In the genomic region with DNA sequence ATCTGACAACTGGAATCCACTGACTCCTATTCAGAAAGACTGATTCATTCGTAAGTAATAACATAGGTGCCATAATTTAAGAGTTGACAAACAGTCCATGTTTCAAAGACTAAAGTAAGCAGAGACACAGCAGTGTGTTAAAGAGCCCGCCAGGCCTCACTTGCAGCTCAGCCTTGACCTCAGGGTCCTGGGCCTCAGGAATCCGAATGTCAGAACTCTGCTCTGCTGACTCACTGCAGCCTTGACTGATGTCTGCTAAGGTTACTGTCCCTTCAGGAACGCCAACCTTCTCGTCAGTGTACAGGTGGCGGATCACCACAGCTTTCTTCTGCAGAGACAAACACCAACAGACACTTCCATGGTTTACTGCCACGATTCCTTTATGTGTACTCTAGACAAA, we compare ENCODE assay signal across 27 mouse cellular contexts. TPM values are rescaled to one million over a fixed set of nuclear protein-coding genes. Genes with fewer than 3 reads are reported as not detected.
A peak's percentile ranks its signal among the peaks of the same experiment; 100 is the strongest.
DNase-seq lines count a peak whose midpoint lies in the region; ATAC-seq lines count a peak whose summit lies in the region.
"Had no signal": no experiment of that assay in that cellular context is flagged by ENCODE, and none has a peak within 500 bp of the region (broad histone marks: within the 10 kb centered on the region; RNA-seq: fewer than 3 reads in every experiment).

No protein-coding gene starts in this region.

- no peaks in the 10 kb centered on the region for H3K27me3 ChIP-seq in intestine, embryonic 15.5 days (replicated peaks)
- H3K27me3 ChIP-seq: CH12.LX; embryonic facial prominence, embryonic 13.5 days; embryonic facial prominence, embryonic 15.5 days; forebrain, embryonic 12.5 days; Patski had no signal

- H3K9ac ChIP-seq in intestine, embryonic 15.5 days = no peak overlapping the region
- H3K9ac ChIP-seq: embryonic facial prominence, embryonic 13.5 days; embryonic facial prominence, embryonic 15.5 days; forebrain, embryonic 12.5 days; forebrain, postnatal 0 days had no signal

- no peak overlapping the region for H3K27ac ChIP-seq in intestine, embryonic 15.5 days
- H3K27ac ChIP-seq: embryonic facial prominence, embryonic 13.5 days; embryonic facial prominence, embryonic 15.5 days; forebrain, embryonic 10.5 days; forebrain, embryonic 12.5 days had no signal

- no peaks in the 10 kb centered on the region for H3K9me3 ChIP-seq in intestine, embryonic 15.5 days
- H3K9me3 ChIP-seq: embryonic facial prominence, embryonic 13.5 days; embryonic facial prominence, embryonic 15.5 days; forebrain, embryonic 10.5 days; forebrain, embryonic 12.5 days; G1E had no signal

- no peaks in the 10 kb centered on the region for H3K4me1 ChIP-seq in intestine, embryonic 15.5 days (replicated peaks)
- H3K4me1 ChIP-seq: embryonic facial prominence, embryonic 13.5 days; embryonic facial prominence, embryonic 15.5 days; forebrain, embryonic 10.5 days; forebrain, embryonic 12.5 days had no signal

- peaks cover 19% of the 10 kb centered on the region; the same call in 1 of the 2 replicates for H3K36me3 ChIP-seq in intestine, embryonic 15.5 days

- 81% methylated on average over 7 of the region's 7 CpGs for WGBS in intestine, embryonic 15.5 days

- H3K4me3 ChIP-seq in intestine, embryonic 15.5 days (replicated peaks) = no peak overlapping the region
- H3K4me3 ChIP-seq: embryonic facial prominence, embryonic 13.5 days; embryonic facial prominence, embryonic 15.5 days; erythroblast, embryonic 14.5 days; forebrain, embryonic 10.5 days; forebrain, embryonic 12.5 days had no signal

- H3K4me2 ChIP-seq in intestine, embryonic 15.5 days (replicated peaks) = no peak overlapping the region
- H3K4me2 ChIP-seq: embryonic facial prominence, embryonic 13.5 days; embryonic facial prominence, embryonic 15.5 days; forebrain, embryonic 12.5 days had no signal

- peak; percentile 74 to 84 for DNase-seq in adrenal gland, adult (ENCODE audit: inconsistent age in 2 of 2, low spot score in 1 of 2)
- DNase-seq in adrenal gland, postnatal 4 days (ENCODE audit: low spot score in 2 of 2) = no peak
- peak; percentile 79 for DNase-seq in adrenal gland, adult 2 months
- DNase-seq in adrenal gland, postnatal 10 days = peak; percentile 46
- DNase-seq in adrenal gland, postnatal 25 days = peak; percentile 47
- no peak for DNase-seq in kidney, postnatal 10 days
- DNase-seq in right cerebral cortex, adult 2 months (ENCODE audit: low spot score in 2 of 2) = no peak
- DNase-seq: B cell, adult 2 months; cerebellum, adult 18-20 months; cerebellum, adult 8-10 months; cerebellum, adult 9-11 months; cerebellum, postnatal 14 days; cerebellum, postnatal 36 days; embryo, embryonic 11 days; forebrain, postnatal 0 days had no signal

- no peak for ATAC-seq in intestine, embryonic 15.5 days
- ATAC-seq: activated CD4-positive, CD25-positive, alpha-beta regulatory T cell, adult 4 months; CD4-positive, CD25-positive, alpha-beta regulatory T cell, adult 4 months; forebrain, embryonic 14.5 days; forebrain, postnatal 0 days; Patski had no signal

RNA-seq across cellular contexts. Expression of gene Cep44, which starts 10.1 kb away (rescaled TPM):
- 10 to 100 TPM; 38.1 to 45.4 TPM for total RNA-seq in adrenal gland, postnatal 4 days (2021)
- total RNA-seq in adrenal gland, adult 2 months (2021) = 10 to 100 TPM; 16.6 to 18.0 TPM
- polyA plus RNA-seq in adrenal gland, adult 2 months (2012; rRNA removed) = 3.0 and 4.3 TPM in 2 replicates
- 10 to 100 TPM; 19.5 to 26.7 TPM for total RNA-seq in adrenal gland, postnatal 10 days (2021)
- total RNA-seq in adrenal gland, postnatal 25 days (2021) = 29.4 and 32.2 TPM in 2 replicates
- 28.7 and 31.5 TPM in 2 replicates for polyA plus RNA-seq in intestine, embryonic 15.5 days (2015; fragmentation: Nextera tagmentation; extraction: Ambion mirVana)

RNA-seq across cellular contexts. Expression of gene Fbxo8, which starts 10.2 kb away (rescaled TPM):
- 10 to 100 TPM; 44.3 to 45.2 TPM for total RNA-seq in adrenal gland, postnatal 4 days (2021)
- total RNA-seq in adrenal gland, adult 2 months (2021) = 10 to 100 TPM; 45.0 to 53.1 TPM
- 144 and 149 TPM in 2 replicates for polyA plus RNA-seq in adrenal gland, adult 2 months (2012; rRNA removed)
- 10 to 100 TPM; 48.8 to 54.9 TPM for total RNA-seq in adrenal gland, postnatal 10 days (2021)
- 53.2 and 57.3 TPM in 2 replicates for total RNA-seq in adrenal gland, postnatal 25 days (2021)
- polyA plus RNA-seq in intestine, embryonic 15.5 days (2015; fragmentation: Nextera tagmentation; extraction: Ambion mirVana) = 40.4 and 41.6 TPM in 2 replicates

Comparison
In these comparisons a context has a peak if more than half of its experiments do, and no peak if none do; other contexts are left out.
1. DNase-seq: peak in adrenal gland, adult (2 of 2), adrenal gland, adult 2 months (single experiment), adrenal gland, postnatal 10 days (single experiment) and adrenal gland, postnatal 25 days (single experiment); none in adrenal gland, postnatal 4 days (0 of 2), kidney, postnatal 10 days (single experiment) and right cerebral cortex, adult 2 months (0 of 2).